Mouse (Mus musculus) stomach, embryonic 16.5 days (tissue): Measurements from ENCODE around the gene Dcaf10. TPM values are rescaled to one million over a fixed set of nuclear protein-coding genes. Genes with fewer than 3 reads are reported as not detected.
"Not testable (repeated sequence)": the region's sequence is repeated elsewhere in the genome, so short reads cannot be mapped to it uniquely, and the experiment has no call there.

Source experiments
- ATAC-seq: fragments of 200-750 bp; cut with Nextera tagmentation; 2 replicates; pipeline ENCODE4 v1.8.0; 2017; ENCODE audit warnings: moderate number of reproducible peaks, moderate TSS enrichment; ENCODE audit not compliant: insufficient read depth, low FRiP score
- H3K27ac ChIP-seq: fragments of 300-500 bp; sonication (generic); 2 replicates; pipeline ENCODE4 v1.5.1; 2014; ENCODE audit warnings: low read length
- H3K27me3 ChIP-seq: fragments of 300-500 bp; sonication (generic); 2 replicates; pipeline ENCODE4 v1.6.1; 2014; ENCODE audit warnings: low read length, control low read depth, mixed read lengths; ENCODE audit not compliant: control insufficient read depth, insufficient read depth
- H3K36me3 ChIP-seq: fragments of 300-500 bp; sonication (generic); 2 replicates; pipeline ENCODE4 v1.6.1; 2014; ENCODE audit warnings: low read length; ENCODE audit not compliant: control insufficient read depth, insufficient read depth
- H3K4me1 ChIP-seq: fragments of 300-500 bp; sonication (generic); 2 replicates; pipeline ENCODE4 v1.6.1; 2014; ENCODE audit warnings: low read length, control low read depth, mixed read lengths; ENCODE audit not compliant: control insufficient read depth, insufficient read depth
- H3K4me2 ChIP-seq: fragments of 300-500 bp; sonication (generic); 2 replicates; pipeline ENCODE4 v1.6.1; 2014; ENCODE audit warnings: low read depth, low read length, mixed read lengths
- H3K4me3 ChIP-seq: fragments of 300-500 bp; sonication (generic); replicated peaks from 2 replicates; pipeline ENCODE4 v1.5.1; 2014; ENCODE audit warnings: mild to moderate bottlenecking, low read length
- H3K9ac ChIP-seq: fragments of 300-500 bp; sonication (generic); 2 replicates; pipeline ENCODE4 v1.6.1; 2014; ENCODE audit warnings: low read length
- H3K9me3 ChIP-seq: fragments of 300-500 bp; sonication (generic); replicated peaks from 2 replicates; pipeline ENCODE4 v1.6.1; 2016; ENCODE audit warnings: low read length, control low read depth; ENCODE audit not compliant: control insufficient read depth
- WGBS: fragments of 180-500 bp; shearing (Covaris S2); extraction: QIAGEN DNeasy Blood & Tissue Kit; methylation state at CpG from one replicate; pipeline ENCODE4 v1.1.7; 2014; 5-methylcytosine and 5-hydroxymethylcytosine counted together
- polyA plus RNA-seq: library from polyadenylated mRNA; unstranded; fragments of >200 nt; fragmentation: Nextera tagmentation; extraction: Ambion mirVana; gene quantifications from 2 replicates; pipeline ENCODE4 v1.2.1, GENCODE M21; 2015

The Dcaf10 gene
- polyA plus RNA-seq, 1 experiment from 2014 or later, result 8.0 TPM

- 93% methylated on average over 5 of the region's 5 CpGs for WGBS
- not testable (repeated sequence) for H3K9ac ChIP-seq, H3K4me1 ChIP-seq, H3K4me3 ChIP-seq, ATAC-seq, H3K27me3 ChIP-seq, H3K4me2 ChIP-seq, H3K9me3 ChIP-seq, H3K27ac ChIP-seq, H3K36me3 ChIP-seq
Observed at GRCm38 (mm10) chr4:45387296-45387695, 45.4 kb downstream of the Dcaf10 start.

GRCm38 (mm10) chr4:45392099-45392498 is 50.2 kb downstream of the Dcaf10 start:
- Histone ChIP-seq H3K4me3 (no peak overlapping the region), H3K4me2 (no peak overlapping the region), H3K36me3 (no peaks in the 10 kb centered on the region), H3K27ac (no peak overlapping the region), H3K9me3 (no peaks in the 10 kb centered on the region), H3K4me1 (no peaks in the 10 kb centered on the region), H3K9ac (no peak overlapping the region), H3K27me3 (no peaks in the 10 kb centered on the region)
- ATAC-seq, result no peak
- WGBS, result 71% methylated on average over 4 of the region's 4 CpGs

DNA sequence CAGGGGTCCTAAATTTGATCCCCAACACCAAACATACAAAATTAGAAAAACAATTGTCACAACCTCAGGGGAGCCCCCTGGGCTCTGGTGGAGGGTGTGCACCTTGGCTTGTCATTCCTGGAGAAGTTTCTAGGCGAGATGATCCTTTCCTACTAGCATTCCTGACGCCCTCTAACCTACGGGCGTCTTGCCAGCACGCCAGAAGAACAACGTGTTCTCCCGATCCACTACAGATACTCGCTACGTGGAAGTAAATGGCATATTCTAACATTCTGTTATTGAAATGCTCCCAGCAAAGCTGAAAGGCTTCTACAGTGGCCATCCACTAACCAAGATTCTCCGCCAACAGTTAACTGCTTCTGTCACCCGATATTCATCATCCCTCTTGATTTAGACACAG is 50.7 kb downstream of the Dcaf10 start:
- ATAC-seq, result no peak
- H3K4me1 ChIP-seq, result no peaks in the 10 kb centered on the region
- H3K4me3 ChIP-seq, result no peak overlapping the region
- H3K36me3 ChIP-seq, result no peaks in the 10 kb centered on the region
- H3K9me3 ChIP-seq, result no peaks in the 10 kb centered on the region
- no peaks in the 10 kb centered on the region for H3K27me3 ChIP-seq
- no peak overlapping the region for H3K4me2 ChIP-seq
- no peak overlapping the region for H3K27ac ChIP-seq
- no peak overlapping the region for H3K9ac ChIP-seq
- WGBS, result 60% methylated on average over 11 of the region's 11 CpGs

- no peak for ATAC-seq
- H3K9ac ChIP-seq, result no peak overlapping the region
- no peak overlapping the region for H3K4me3 ChIP-seq
- 0 out of 2 replicates have a peak, but pooled peaks cover 4% of the 10 kb centered on the region for H3K36me3 ChIP-seq
- H3K4me1 ChIP-seq, result no peaks in the 10 kb centered on the region
- no peaks in the 10 kb centered on the region for H3K9me3 ChIP-seq
- WGBS, result 61% methylated on average over 8 of the region's 8 CpGs
- H3K27me3 ChIP-seq, result no peaks in the 10 kb centered on the region
- H3K4me2 ChIP-seq, result no peak overlapping the region
- no peak overlapping the region for H3K27ac ChIP-seq
Observed at GRCm38 (mm10) chr4:45392994-45393393, 51.1 kb downstream of the Dcaf10 start.

GRCm38 (mm10) chr4:45393658-45394057 is 51.8 kb downstream of the Dcaf10 start:
- Histone ChIP-seq H3K4me1 (no peaks in the 10 kb centered on the region), H3K27me3 (no peaks in the 10 kb centered on the region), H3K4me2 (no peak overlapping the region), H3K27ac (no peak overlapping the region), H3K4me3 (no peak overlapping the region), H3K36me3 (peaks cover 6% of the 10 kb centered on the region; the same call in 1 of the 2 replicates), H3K9me3 (no peaks in the 10 kb centered on the region), H3K9ac (no peak overlapping the region)
- WGBS, result 74% methylated on average over 5 of the region's 5 CpGs
- no peak for ATAC-seq

- H3K4me2 ChIP-seq, H3K9ac ChIP-seq, H3K9me3 ChIP-seq, H3K4me1 ChIP-seq, H3K27me3 ChIP-seq, ATAC-seq, H3K27ac ChIP-seq, H3K4me3 ChIP-seq: not testable (repeated sequence)
- peaks cover 21% of the 10 kb centered on the region; the same call in 1 of the 2 replicates for H3K36me3 ChIP-seq
- 76% methylated on average over 5 of the region's 6 CpGs for WGBS
Observed at GRCm38 (mm10) chr4:45396211-45396610, 54.3 kb downstream of the Dcaf10 start.

- not testable (repeated sequence) for H3K9me3 ChIP-seq, H3K27ac ChIP-seq, H3K4me1 ChIP-seq, H3K4me3 ChIP-seq, H3K27me3 ChIP-seq, H3K4me2 ChIP-seq, H3K9ac ChIP-seq, ATAC-seq
- peaks cover 28% of the 10 kb centered on the region for H3K36me3 ChIP-seq
- WGBS, result 82% methylated on average over 5 of the region's 5 CpGs
Observed at GRCm38 (mm10) chr4:45398315-45398714, 56.4 kb downstream of the Dcaf10 start.

DNA sequence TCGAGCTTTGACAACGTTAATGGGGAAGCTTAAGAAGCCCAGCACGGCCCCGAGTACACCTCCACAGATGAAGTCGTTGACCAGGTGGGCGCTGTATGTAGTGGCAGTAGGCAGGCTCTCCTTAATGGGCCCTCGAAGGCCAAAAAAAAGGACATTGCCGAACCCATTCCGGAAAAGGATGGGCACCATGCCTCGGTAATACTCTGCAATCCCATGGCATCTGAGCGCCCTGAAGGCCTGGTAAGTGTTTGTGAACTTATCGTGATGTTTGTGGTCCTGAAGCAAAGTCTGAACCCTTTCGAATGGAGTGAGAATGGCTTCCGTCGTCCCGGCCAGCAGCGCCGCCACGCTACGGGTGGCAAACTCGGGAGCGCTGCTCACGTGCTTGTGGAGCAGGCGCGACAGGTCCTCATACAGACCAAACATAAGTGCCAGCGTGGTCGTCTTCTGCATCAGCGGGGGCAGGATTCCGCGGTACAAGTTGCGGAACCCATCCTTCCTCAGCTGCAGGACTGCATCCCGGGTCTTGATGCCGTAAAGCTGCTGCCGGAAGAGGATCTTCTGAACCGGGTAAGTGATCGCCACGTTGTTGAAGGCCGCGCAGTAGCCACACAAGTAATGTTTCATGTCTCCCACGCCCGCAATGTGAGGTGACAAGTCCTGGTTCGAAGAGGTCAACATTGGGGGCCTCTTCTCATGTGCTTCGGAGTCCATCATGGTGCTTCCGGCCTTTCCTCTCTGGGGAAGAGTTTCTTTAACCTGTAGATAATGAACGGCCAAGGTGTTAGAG is 57.7 kb downstream of the Dcaf10 start:
- Histone ChIP-seq H3K4me2 (no peak overlapping the region), H3K9me3 (no peaks in the 10 kb centered on the region), H3K27ac (no peak overlapping the region), H3K27me3 (no peaks in the 10 kb centered on the region), H3K4me1 (peaks cover 17% of the 10 kb centered on the region; the same call in 1 of the 2 replicates), H3K4me3 (no peak overlapping the region), H3K36me3 (peaks cover 38% of the 10 kb centered on the region), H3K9ac (no peak overlapping the region)
- WGBS, result 94% methylated on average over 45 of the region's 45 CpGs
- ATAC-seq, result no peak

DNA sequence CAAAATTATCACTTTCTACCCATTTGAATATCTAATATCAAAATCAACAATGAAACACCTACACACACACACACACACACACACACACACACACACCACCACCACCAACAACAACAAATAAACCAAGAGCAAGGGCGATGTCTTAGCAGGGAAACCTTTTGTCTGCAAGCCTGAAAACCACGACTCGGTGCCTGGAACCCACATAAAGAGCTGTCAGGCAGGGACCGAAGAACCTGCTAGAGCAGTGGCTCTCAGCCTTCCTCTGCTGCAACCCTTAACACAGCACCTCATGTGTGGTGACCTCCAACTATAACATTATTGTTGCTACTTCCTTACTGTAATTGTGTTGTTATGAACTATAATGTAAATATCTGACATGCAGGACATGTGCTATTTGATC is 60.4 kb downstream of the Dcaf10 start:
- H3K4me1 ChIP-seq, result peaks cover 33% of the 10 kb centered on the region
- no peak overlapping the region for H3K4me3 ChIP-seq
- H3K27ac ChIP-seq, result no peak overlapping the region
- WGBS, result 94% methylated on average over 4 of the region's 4 CpGs
- no peaks in the 10 kb centered on the region for H3K27me3 ChIP-seq
- H3K9me3 ChIP-seq, result no peaks in the 10 kb centered on the region
- no peak overlapping the region for H3K9ac ChIP-seq
- no peak for ATAC-seq
- no peak overlapping the region for H3K4me2 ChIP-seq
- peaks cover 38% of the 10 kb centered on the region for H3K36me3 ChIP-seq
